Mouse (Mus musculus): ENCODE measurements around the gene Lurap1. TPM values are rescaled to one million over a fixed set of nuclear protein-coding genes. Genes with fewer than 3 reads are reported as not detected.

The Lurap1 gene
- polyA plus RNA-seq, 1 experiment from 2014 or later: 3.2 TPM

DNA sequence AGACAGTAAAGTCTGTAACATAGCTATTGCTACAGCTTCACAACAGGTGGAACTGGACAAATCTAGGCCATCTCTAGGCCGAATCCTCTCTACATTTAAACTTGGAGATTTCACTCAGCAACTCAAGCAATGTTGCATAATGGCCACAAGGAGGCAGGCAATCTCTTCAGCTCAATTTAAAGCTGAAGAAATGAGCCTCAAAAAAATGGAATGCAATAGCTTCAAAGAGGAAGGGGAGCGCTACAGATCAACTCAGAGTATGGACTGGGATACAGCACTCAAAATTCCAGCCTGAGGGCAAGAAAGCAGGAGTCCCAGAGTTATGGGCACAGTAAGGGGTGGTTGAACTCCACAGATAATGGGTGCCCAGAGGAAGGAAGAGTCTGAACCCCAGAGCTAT is 16.1 kb downstream of the Lurap1 start:
- Histone ChIP-seq H3K9ac (ENCODE audit: low read depth, low read length) (no peak overlapping the region), H3K4me1 (ENCODE audit: control insufficient read depth, insufficient read depth, low read length) (no peaks in the 10 kb centered on the region), H3K27ac (ENCODE audit: low read depth, low read length) (no peak overlapping the region), H3K36me3 (ENCODE audit: control insufficient read depth, insufficient read depth, low read length) (no peaks in the 10 kb centered on the region), H3K4me2 (replicated peaks; ENCODE audit: low read depth, low read length) (no peak overlapping the region), H3K4me3 (ENCODE audit: low read length) (no peak overlapping the region), H3K27me3 (ENCODE audit: control insufficient read depth, insufficient read depth, low read length) (no peaks in the 10 kb centered on the region), H3K9me3 (ENCODE audit: control insufficient read depth, low read length) (no peaks in the 10 kb centered on the region)
- 28% methylated on average over 2 of the region's 2 CpGs for WGBS
- no peak for ATAC-seq (ENCODE audit: low FRiP score, low TSS enrichment)

DNA sequence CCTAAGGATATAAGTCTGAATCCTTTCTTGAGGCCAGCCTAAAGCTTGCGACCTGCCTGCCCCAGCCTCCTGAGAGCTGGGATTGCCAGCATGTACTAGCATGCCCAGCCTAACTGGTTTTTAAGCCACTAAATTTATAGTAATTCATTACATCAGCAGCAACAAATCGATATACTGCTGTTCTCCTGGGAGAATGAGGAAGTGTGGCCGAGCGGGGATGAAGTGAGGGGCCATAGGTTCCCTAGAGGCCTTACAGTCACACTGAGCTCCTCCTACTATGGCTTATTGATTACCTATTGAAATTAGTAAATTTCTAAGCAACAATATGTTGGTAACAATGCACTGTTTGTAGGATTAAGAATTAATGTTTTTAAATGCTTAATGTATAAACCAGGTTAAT is 18.0 kb downstream of the Lurap1 start:
- no peak for ATAC-seq (ENCODE audit: low FRiP score, low TSS enrichment)
- Histone ChIP-seq H3K27me3 (ENCODE audit: control insufficient read depth, insufficient read depth, low read length) (no peaks in the 10 kb centered on the region), H3K36me3 (ENCODE audit: control insufficient read depth, insufficient read depth, low read length) (no peaks in the 10 kb centered on the region), H3K4me3 (ENCODE audit: low read length) (no peak overlapping the region), H3K4me2 (replicated peaks; ENCODE audit: low read depth, low read length) (no peak overlapping the region), H3K9me3 (ENCODE audit: control insufficient read depth, low read length) (no peaks in the 10 kb centered on the region), H3K4me1 (ENCODE audit: control insufficient read depth, insufficient read depth, low read length) (no peaks in the 10 kb centered on the region), H3K9ac (ENCODE audit: low read depth, low read length) (no peak overlapping the region), H3K27ac (ENCODE audit: low read depth, low read length) (no peak overlapping the region)
- WGBS: 85% methylated on average over 4 of the region's 4 CpGs

DNA sequence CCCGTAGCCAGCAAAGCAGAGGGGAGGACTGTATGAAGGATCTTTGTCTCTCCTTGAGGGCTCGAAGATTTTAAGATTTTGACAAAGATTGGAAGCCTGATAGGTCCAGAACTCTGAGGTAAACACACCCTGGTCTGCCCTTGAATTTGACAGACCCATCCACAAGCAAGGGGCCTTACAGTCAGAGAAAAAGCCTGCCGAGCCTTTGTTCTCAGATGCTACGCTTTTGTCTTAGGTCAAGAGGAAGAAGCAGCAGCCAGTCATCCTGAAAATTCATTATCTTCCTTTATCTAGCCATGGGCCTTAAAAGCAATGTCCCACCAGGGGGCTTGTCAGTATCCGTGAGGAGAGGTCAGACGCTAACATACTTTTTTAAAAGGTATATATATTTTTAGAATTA is 23.2 kb downstream of the Lurap1 start:
- Histone ChIP-seq H3K4me1 (ENCODE audit: control insufficient read depth, insufficient read depth, low read length) (peaks cover 5% of the 10 kb centered on the region; the same call in 1 of the 2 replicates), H3K4me3 (ENCODE audit: low read length) (no peak overlapping the region), H3K4me2 (replicated peaks; ENCODE audit: low read depth, low read length) (no peak overlapping the region), H3K9me3 (ENCODE audit: control insufficient read depth, low read length) (no peaks in the 10 kb centered on the region), H3K27me3 (ENCODE audit: control insufficient read depth, insufficient read depth, low read length) (no peaks in the 10 kb centered on the region), H3K9ac (ENCODE audit: low read depth, low read length) (no peak overlapping the region), H3K27ac (ENCODE audit: low read depth, low read length) (no peak overlapping the region), H3K36me3 (ENCODE audit: control insufficient read depth, insufficient read depth, low read length) (no peaks in the 10 kb centered on the region)
- 78% methylated on average over 6 of the region's 6 CpGs for WGBS
- no peak for ATAC-seq (ENCODE audit: low FRiP score, low TSS enrichment)

DNA sequence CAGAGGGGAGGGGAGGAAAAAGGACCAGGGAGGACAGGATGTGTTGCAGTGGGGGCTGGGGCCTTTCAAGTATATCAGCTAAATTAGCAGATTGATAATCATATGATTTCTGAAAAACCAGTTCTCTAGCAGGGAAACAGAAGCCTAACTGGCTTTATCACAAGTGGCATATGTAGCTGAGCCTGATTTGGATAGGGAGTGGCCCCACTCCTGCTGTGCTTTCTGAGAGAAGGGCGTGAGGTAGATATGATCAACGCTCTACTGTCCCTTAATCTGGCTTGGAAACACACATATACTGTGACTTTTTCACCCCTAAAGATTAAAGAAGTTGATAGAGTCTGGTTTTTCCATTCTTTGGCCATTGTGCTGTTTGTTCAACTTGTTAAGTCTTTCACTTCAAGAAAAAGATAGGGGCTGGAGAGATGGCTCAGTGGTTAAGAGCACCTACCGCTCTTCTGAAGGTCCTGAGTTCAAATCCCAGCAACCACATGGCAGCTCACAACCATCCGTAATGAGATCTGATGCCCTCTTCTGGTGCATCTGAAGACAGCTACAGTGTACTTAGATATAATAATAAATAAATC is 25.2 kb downstream of the Lurap1 start:
- Histone ChIP-seq H3K27ac (ENCODE audit: low read depth, low read length) (no peak overlapping the region), H3K27me3 (ENCODE audit: control insufficient read depth, insufficient read depth, low read length) (no peaks in the 10 kb centered on the region), H3K4me2 (replicated peaks; ENCODE audit: low read depth, low read length) (no peak overlapping the region), H3K9me3 (ENCODE audit: control insufficient read depth, low read length) (no peaks in the 10 kb centered on the region), H3K9ac (ENCODE audit: low read depth, low read length) (no peak overlapping the region), H3K36me3 (ENCODE audit: control insufficient read depth, insufficient read depth, low read length) (no peaks in the 10 kb centered on the region), H3K4me1 (ENCODE audit: control insufficient read depth, insufficient read depth, low read length) (peaks cover 11% of the 10 kb centered on the region; the same call in 1 of the 2 replicates), H3K4me3 (ENCODE audit: low read length) (no peak overlapping the region)
- WGBS: 93% methylated on average over 4 of the region's 4 CpGs
- no peak for ATAC-seq (ENCODE audit: low FRiP score, low TSS enrichment)

DNA sequence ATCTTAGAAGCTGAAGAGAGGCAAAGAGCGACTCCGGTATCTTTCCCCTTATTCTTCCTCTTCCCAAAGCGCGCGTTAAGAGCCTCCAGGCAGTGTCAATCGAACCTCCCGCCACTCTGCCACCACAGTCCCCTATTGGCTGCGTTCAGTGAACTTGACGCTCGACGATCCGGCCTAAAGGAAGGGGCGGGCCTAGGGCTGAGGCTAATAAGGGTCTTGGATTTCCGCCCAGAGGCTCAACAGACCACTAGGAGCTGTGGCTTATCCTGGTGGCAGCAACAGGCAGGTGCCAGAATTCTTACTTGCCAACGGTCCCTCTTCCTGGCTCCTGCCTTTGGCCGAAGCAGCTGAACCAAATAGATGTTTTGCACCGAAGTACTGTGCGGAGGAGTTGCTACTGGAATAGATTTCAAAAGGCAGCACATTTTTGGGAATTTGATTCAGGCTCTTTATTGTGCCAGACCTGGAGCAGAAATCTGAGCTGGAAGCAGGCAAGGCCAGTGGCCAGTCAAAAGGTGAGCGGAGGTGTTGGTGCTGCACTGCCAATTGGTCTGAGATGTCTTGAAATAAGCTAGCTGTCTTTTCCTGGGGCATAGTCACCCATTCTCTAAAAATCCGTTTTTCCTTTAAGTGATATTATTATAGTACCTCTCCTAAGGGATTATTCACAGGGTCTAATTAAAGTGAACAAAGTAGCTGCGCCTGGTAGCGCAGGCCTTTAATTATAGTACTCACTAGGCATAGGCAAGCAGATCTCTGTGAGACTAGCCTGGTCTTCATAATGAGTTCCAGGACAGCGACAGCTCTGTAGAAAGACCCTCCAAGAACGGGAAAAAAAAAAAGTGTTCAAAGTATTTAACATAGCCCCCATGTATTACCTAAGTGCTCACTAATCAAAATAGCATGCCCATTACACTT is 27.3 kb downstream of the Lurap1 start, which contains the start of the genes Rad54l and Pomgnt1:
Gene Rad54l, minus strand, starts transcription at position 89 of the 918 bp plus-strand sequence.
Gene Pomgnt1, plus strand, starts transcription at position 239 of the 918 bp plus-strand sequence.
- ATAC-seq (ENCODE audit: low FRiP score, low TSS enrichment): peak; percentile 99
- WGBS: 5% methylated on average over 24 of the region's 24 CpGs

DNA sequence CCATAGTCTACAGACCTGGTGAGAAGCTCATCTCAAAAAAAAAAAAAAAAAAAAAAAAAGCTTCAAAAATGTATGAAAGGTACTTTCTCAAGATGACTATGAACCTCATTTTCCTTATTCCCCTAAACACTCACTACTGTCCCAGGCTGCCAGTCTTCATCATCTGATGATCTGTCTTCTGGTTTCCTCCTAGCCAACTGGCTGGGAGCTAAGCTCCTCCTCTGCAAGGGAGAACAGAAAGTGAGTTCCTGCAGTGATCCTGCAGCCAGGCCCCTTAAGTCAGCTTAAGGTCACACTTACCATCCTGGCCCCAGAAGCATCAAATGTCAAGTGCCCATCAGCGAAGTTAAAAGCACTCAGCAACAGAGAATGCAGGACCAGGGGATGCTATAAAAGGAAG is 28.4 kb downstream of the Lurap1 start:
- 0% methylated on average over 1 of the region's 1 CpGs for WGBS
- H3K4me1 ChIP-seq (ENCODE audit: control insufficient read depth, insufficient read depth, low read length): peaks cover 11% of the 10 kb centered on the region; the same call in 1 of the 2 replicates
- ATAC-seq (ENCODE audit: low FRiP score, low TSS enrichment): no peak
- H3K27ac ChIP-seq (ENCODE audit: low read depth, low read length): no peak overlapping the region
- H3K27me3 ChIP-seq (ENCODE audit: control insufficient read depth, insufficient read depth, low read length): no peaks in the 10 kb centered on the region
- no peaks in the 10 kb centered on the region for H3K9me3 ChIP-seq (ENCODE audit: control insufficient read depth, low read length)
- H3K4me2 ChIP-seq (replicated peaks; ENCODE audit: low read depth, low read length): peak overlapping the region; percentile 58
- peak overlapping the region; percentile 49 for H3K9ac ChIP-seq (ENCODE audit: low read depth, low read length)
- H3K36me3 ChIP-seq (ENCODE audit: control insufficient read depth, insufficient read depth, low read length): peaks cover 7% of the 10 kb centered on the region; the same call in 1 of the 2 replicates
- H3K4me3 ChIP-seq (ENCODE audit: low read length): peak overlapping the region; percentile 52

More for the DNA sequence above, 27.3 kb downstream of the Lurap1 start, which contains the start of the genes Rad54l and Pomgnt1:
- peaks cover 1% of the 10 kb centered on the region; the same call in 1 of the 2 replicates for H3K36me3 ChIP-seq (ENCODE audit: control insufficient read depth, insufficient read depth, low read length)
- H3K27me3 ChIP-seq (ENCODE audit: control insufficient read depth, insufficient read depth, low read length): no peaks in the 10 kb centered on the region
- H3K9ac ChIP-seq (ENCODE audit: low read depth, low read length): peak within 1 kb of the TSS; percentile 67
- H3K27ac ChIP-seq (ENCODE audit: low read depth, low read length): peak within 1 kb of the TSS; percentile 66; the same call in 1 of the 2 replicates
- peak within 1 kb of the TSS; percentile 67 for H3K4me2 ChIP-seq (replicated peaks; ENCODE audit: low read depth, low read length)
- no peaks in the 10 kb centered on the region for H3K9me3 ChIP-seq (ENCODE audit: control insufficient read depth, low read length)
- H3K4me1 ChIP-seq (ENCODE audit: control insufficient read depth, insufficient read depth, low read length): peaks cover 11% of the 10 kb centered on the region; the same call in 1 of the 2 replicates
- peak within 1 kb of the TSS; percentile 52 for H3K4me3 ChIP-seq (ENCODE audit: low read length)

DNA sequence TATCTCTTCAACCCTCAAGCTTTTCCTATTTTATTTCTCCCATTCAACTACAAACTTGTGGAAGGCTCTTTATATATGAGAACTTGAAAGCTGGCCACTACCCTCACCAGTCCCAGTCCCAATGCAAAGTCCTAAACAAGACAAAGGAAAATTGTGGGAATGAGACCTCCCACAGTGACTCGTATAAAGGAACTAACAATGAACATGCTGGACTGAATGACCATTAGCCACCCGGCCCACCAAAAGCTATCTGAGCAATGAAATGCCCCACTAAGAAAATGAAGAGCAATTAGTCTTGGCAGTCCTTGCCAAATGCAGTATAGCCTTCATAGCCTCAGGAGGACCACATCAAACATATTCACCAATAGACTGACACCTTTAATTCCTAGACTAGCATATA is 39.7 kb downstream of the Lurap1 start:
- WGBS: 89% methylated on average over 2 of the region's 2 CpGs
- H3K9ac ChIP-seq (ENCODE audit: low read depth, low read length): no peak overlapping the region

DNA sequence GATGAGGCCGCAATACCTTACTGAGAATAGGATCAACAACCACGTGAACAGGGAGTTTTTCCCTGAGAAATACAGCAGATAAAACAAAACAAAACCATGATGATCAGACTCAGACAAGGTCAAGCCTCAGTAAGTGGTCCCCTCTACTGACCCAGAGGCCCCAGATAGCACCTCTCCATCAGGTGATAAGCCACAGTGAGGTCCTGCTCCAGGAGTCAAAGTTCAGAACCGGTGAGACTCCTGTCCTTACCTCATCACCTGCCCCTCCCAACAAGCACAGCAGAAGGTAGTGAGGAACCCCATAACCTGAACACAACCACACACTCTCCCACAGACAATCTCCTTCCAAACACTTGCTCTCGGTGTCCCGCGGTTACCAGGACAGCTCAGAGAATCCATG is 40.4 kb downstream of the Lurap1 start:
- 94% methylated on average over 6 of the region's 6 CpGs for WGBS
- H3K36me3 ChIP-seq (ENCODE audit: control insufficient read depth, insufficient read depth, low read length): peaks cover 26% of the 10 kb centered on the region
- H3K27me3 ChIP-seq (ENCODE audit: control insufficient read depth, insufficient read depth, low read length): no peaks in the 10 kb centered on the region
- H3K9me3 ChIP-seq (ENCODE audit: control insufficient read depth, low read length): no peaks in the 10 kb centered on the region
- no peak overlapping the region for H3K4me3 ChIP-seq (ENCODE audit: low read length)
- H3K4me1 ChIP-seq (ENCODE audit: control insufficient read depth, insufficient read depth, low read length): no peaks in the 10 kb centered on the region
- ATAC-seq (ENCODE audit: low FRiP score, low TSS enrichment): no peak
- no peak overlapping the region for H3K27ac ChIP-seq (ENCODE audit: low read depth, low read length)
- no peak overlapping the region for H3K4me2 ChIP-seq (replicated peaks; ENCODE audit: low read depth, low read length)
- H3K9ac ChIP-seq (ENCODE audit: low read depth, low read length): no peak overlapping the region

More for the DNA sequence above, 39.7 kb downstream of the Lurap1 start:
- no peak for ATAC-seq (ENCODE audit: low FRiP score, low TSS enrichment)
- Histone ChIP-seq H3K27ac (ENCODE audit: low read depth, low read length) (no peak overlapping the region), H3K36me3 (ENCODE audit: control insufficient read depth, insufficient read depth, low read length) (peaks cover 22% of the 10 kb centered on the region; the same call in 1 of the 2 replicates), H3K9me3 (ENCODE audit: control insufficient read depth, low read length) (no peaks in the 10 kb centered on the region), H3K4me3 (ENCODE audit: low read length) (no peak overlapping the region), H3K4me1 (ENCODE audit: control insufficient read depth, insufficient read depth, low read length) (no peaks in the 10 kb centered on the region), H3K27me3 (ENCODE audit: control insufficient read depth, insufficient read depth, low read length) (no peaks in the 10 kb centered on the region), H3K4me2 (replicated peaks; ENCODE audit: low read depth, low read length) (no peak overlapping the region)

DNA sequence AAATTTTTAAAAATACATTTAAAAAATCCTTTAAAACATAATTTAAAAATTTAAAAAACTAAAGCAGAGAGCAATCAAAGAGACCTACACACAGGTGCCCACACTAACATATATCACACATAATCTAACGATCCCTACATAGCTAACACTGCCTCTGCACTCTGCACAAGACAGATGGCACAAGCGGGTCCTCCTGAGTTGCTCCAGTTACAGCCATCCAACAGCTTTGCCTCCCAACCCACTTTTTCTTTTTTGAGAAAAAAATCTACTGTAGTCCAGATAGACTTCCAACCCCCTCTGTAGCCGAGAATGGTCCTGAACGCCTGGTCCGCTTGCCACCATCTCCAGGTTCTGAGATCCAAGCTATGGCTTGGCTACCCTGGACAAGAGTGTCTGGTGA is 45.9 kb downstream of the Lurap1 start:
- no peak overlapping the region for H3K9ac ChIP-seq (ENCODE audit: low read depth, low read length)

More for the DNA sequence above, 45.9 kb downstream of the Lurap1 start:
- Histone ChIP-seq H3K27ac (ENCODE audit: low read depth, low read length) (no peak overlapping the region), H3K4me3 (ENCODE audit: low read length) (no peak overlapping the region), H3K36me3 (ENCODE audit: control insufficient read depth, insufficient read depth, low read length) (peaks cover 51% of the 10 kb centered on the region), H3K27me3 (ENCODE audit: control insufficient read depth, insufficient read depth, low read length) (no peaks in the 10 kb centered on the region), H3K9me3 (ENCODE audit: control insufficient read depth, low read length) (no peaks in the 10 kb centered on the region), H3K4me2 (replicated peaks; ENCODE audit: low read depth, low read length) (no peak overlapping the region), H3K4me1 (ENCODE audit: control insufficient read depth, insufficient read depth, low read length) (no peaks in the 10 kb centered on the region)
- WGBS: 96% methylated on average over 5 of the region's 5 CpGs
- ATAC-seq (ENCODE audit: low FRiP score, low TSS enrichment): no peak

All from kidney, embryonic 14.5 days (tissue).